Mouse (Mus musculus) skeletal muscle tissue, postnatal 0 days (tissue): ENCODE results near the gene Prkaca. TPM values are rescaled to one million over a fixed set of nuclear protein-coding genes. Genes with fewer than 3 reads are reported as not detected.

Experiments
- microRNA counts: library from miRNA; unstranded; fragments of <30 nt; microRNA quantifications from one replicate; lab custom pipeline; 2015
- microRNA-seq, 2 experiments: library from miRNA; unstranded; fragments of <30 nt; microRNA quantifications; one replicate each; pipeline ENCODE4; 2016
- polyA plus RNA-seq: library from polyadenylated mRNA; unstranded; fragments of >200 nt; fragmentation: Nextera tagmentation; extraction: Ambion mirVana; gene quantifications from 2 replicates; pipeline ENCODE4 v1.2.1, GENCODE M21; 2015

The Prkaca gene
- polyA plus RNA-seq: 1,055 and 1,139 TPM in 2 replicates

GRCm38 (mm10) chr8:83972150-83973120 is at the start of gene Prkaca:
Prkaca (plus strand) TSS chr8:83972993.

GRCm38 (mm10) chr8:83955106-83955957 is 17.5 kb upstream of the Prkaca start, which contains the start of the genes Gm10644 and Asf1b:
Gm10644 (minus strand) TSS chr8:83955205.
Asf1b (plus strand) TSS chr8:83955507.

GRCm38 (mm10) chr8:83997511-83998141 is 24.8 kb downstream of the Prkaca start, which contains the start of gene Samd1:
Samd1 (plus strand) TSS chr8:83997672.

GRCm38 (mm10) chr8:84001281-84002000 is 28.6 kb downstream of the Prkaca start, which contains the start of gene 1700067K01Rik:
1700067K01Rik (plus strand) TSS chr8:84001502.

GRCm38 (mm10) chr8:84011705-84012498 is 39.1 kb downstream of the Prkaca start, which contains the start of gene 2210011C24Rik:
2210011C24Rik (minus strand) TSS chr8:84012171.

GRCm38 (mm10) chr8:84021096-84021495 is 48.3 kb downstream of the Prkaca start, which contains the start of gene Palm3:
Palm3 (plus strand) TSS chr8:84021471.

GRCm38 (mm10) chr8:84042066-84042947 is 69.5 kb downstream of the Prkaca start, which contains the start of gene Il27ra:
Il27ra (minus strand) TSS chr8:84042589.

GRCm38 (mm10) chr8:84044900-84045299 is 72.1 kb downstream of the Prkaca start, which contains the start of gene Rln3:
Rln3 (minus strand) TSS chr8:84045000.

MicroRNA genes within 50 kb of the gene (microRNA counts, 519-probe panel; counts per million panel counts)
- microRNA mmu-miR-1199 (lab: Ali Mortazavi, UCI): 296 counts per million, percentile 58 among the panel's probes with 10 or more counts

Small RNA genes within 50 kb of the gene (microRNA-seq; reads per million reads assigned to microRNA genes)
- 0 reads per million in 2 experiments for gene Gm44330
- 0 reads per million in 2 experiments for gene Gm44450
- gene Mir1199: 0 to 0.21 reads per million in 2 experiments
- 1.5 to 1.7 reads per million in 2 experiments for gene Mir8111

Other genes starting within 250 kb of the Prkaca start
- gene Adgre5, start 231.7 kb upstream of the Prkaca start, polyA plus RNA-seq: 42.7 and 50.2 TPM in 2 replicates
- 3.8 and 3.9 TPM in 2 replicates for gene Adgrl1, start 72.9 kb upstream of the Prkaca start, polyA plus RNA-seq
- 0.18 and 0.30 TPM in 2 replicates for gene Gm10644, start 17.8 kb upstream of the Prkaca start, polyA plus RNA-seq
- 21.6 and 22.8 TPM in 2 replicates for gene Asf1b, start 17.5 kb upstream of the Prkaca start, polyA plus RNA-seq
- 2.9 and 3.0 TPM in 2 replicates for gene Samd1, start 24.7 kb downstream of the Prkaca start, polyA plus RNA-seq
- 0.83 and 0.86 TPM in 2 replicates for gene 1700067K01Rik, start 28.5 kb downstream of the Prkaca start, polyA plus RNA-seq
- 1.5 and 1.6 TPM in 2 replicates for gene 2210011C24Rik, start 39.2 kb downstream of the Prkaca start, polyA plus RNA-seq
- gene Palm3, start 48.5 kb downstream of the Prkaca start, polyA plus RNA-seq: 3.7 and 3.8 TPM in 2 replicates
- gene Il27ra, start 69.6 kb downstream of the Prkaca start, polyA plus RNA-seq: 0.56 and 0.69 TPM in 2 replicates
- gene Rln3, start 72.0 kb downstream of the Prkaca start, polyA plus RNA-seq: not detected in 2 replicates
- gene Gm10643, start 92.1 kb downstream of the Prkaca start, polyA plus RNA-seq: 1.1 and 1.2 TPM in 2 replicates
- 2.8 and 3.0 TPM in 2 replicates for gene Rfx1, start 93.8 kb downstream of the Prkaca start, polyA plus RNA-seq
- gene Dcaf15, start 131.8 kb downstream of the Prkaca start, polyA plus RNA-seq: 2.7 and 3.4 TPM in 2 replicates
- gene Podnl1, start 153.0 kb downstream of the Prkaca start, polyA plus RNA-seq: 0.13 TPM in 1 of 2 replicates, not detected in the other
- 11.4 TPM in 2 replicates for gene Cc2d1a, start 174.9 kb downstream of the Prkaca start, polyA plus RNA-seq
- 0.61 and 0.62 TPM in 2 replicates for gene 4930432K21Rik, start 175.0 kb downstream of the Prkaca start, polyA plus RNA-seq
- gene Nanos3, start 212.2 kb downstream of the Prkaca start, polyA plus RNA-seq: 1.6 and 3.2 TPM in 2 replicates